Mouse (Mus musculus): ENCODE measurements at regions not wholly inside any gene's neighbourhood (a gene's known extent, or its start where the extent isn't known, plus 50 kb on each side); places are given as distances from the start of the nearest gene placed in this dataset.

DNA sequence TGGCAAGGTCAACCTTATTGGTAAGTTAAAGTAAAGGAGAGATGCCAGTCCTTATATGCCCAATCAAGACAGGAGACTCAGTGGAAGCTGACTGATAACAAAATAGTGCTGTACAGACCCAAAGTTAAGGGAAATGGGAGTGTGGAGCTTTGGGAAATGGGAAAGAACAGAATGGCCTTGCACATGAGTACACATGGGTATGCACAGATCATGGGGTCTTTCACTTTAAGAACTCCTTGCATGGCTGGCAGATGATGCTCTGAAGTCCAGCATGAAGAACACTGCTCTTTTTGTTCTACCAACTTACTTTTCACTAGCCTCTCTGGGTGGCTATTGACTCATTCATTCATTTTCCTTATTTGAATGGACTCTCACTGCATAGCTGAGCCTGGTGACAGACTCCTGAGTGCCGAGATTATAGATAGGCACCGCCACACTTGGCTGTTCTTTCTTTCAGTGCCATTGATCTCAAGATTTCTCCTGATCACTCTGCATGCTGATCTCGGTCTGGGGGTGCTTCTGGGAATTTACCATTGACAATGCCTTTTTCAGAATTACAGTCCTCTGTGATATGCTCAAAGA, 340.3 kb downstream of the Plod2 start:
- WGBS, result 19% methylated on average over 3 of the region's 3 CpGs

DNA sequence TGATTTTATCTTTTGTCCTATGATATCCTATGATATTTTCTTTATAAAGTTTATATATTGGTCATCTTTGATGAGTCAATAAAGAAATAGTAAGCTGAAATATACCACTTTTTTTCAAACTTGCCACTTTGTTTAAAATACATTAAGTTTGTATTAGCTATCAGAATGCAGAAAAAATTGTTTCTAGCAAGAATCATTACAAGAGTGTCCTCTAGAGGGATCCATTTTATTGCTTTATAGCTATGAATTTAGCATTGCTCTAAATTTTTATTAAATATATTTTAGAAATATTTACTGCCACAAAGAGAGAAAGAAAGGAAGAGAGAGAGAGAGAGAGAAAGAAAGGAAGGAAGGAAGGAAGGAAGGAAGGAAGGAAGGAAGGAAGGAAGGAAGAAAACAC, 348.0 kb downstream of the Plod2 start:
- H3K9me3 ChIP-seq (ENCODE audit: control insufficient read depth, low read length), result no peaks in the 10 kb centered on the region
- no peak overlapping the region for H3K9ac ChIP-seq (ENCODE audit: low read depth, low read length)
- H3K36me3 ChIP-seq (ENCODE audit: control insufficient read depth, insufficient read depth, low read length), result no peaks in the 10 kb centered on the region
- no peak overlapping the region for H3K4me2 ChIP-seq (replicated peaks; ENCODE audit: low read depth, low read length)
- no peak for ATAC-seq (ENCODE audit: low FRiP score)
- no peaks in the 10 kb centered on the region for H3K27me3 ChIP-seq (ENCODE audit: control insufficient read depth, insufficient read depth, low read length)
- H3K4me3 ChIP-seq (ENCODE audit: low read depth, low read length), result no peak overlapping the region
- H3K27ac ChIP-seq (ENCODE audit: low read depth, low read length), result no peak overlapping the region
- H3K4me1 ChIP-seq (replicated peaks; ENCODE audit: control insufficient read depth, insufficient read depth, low read length), result no peaks in the 10 kb centered on the region
- DNase-seq (ENCODE audit: low spot score), result no peak

More for the DNA sequence above, 340.3 kb downstream of the Plod2 start:
- H3K27ac ChIP-seq (ENCODE audit: low read depth, low read length), result no peak overlapping the region
- ATAC-seq (ENCODE audit: low FRiP score), result peak; percentile 82
- no peaks in the 10 kb centered on the region for H3K27me3 ChIP-seq (ENCODE audit: control insufficient read depth, insufficient read depth, low read length)
- H3K4me2 ChIP-seq (replicated peaks; ENCODE audit: low read depth, low read length), result no peak overlapping the region
- no peak overlapping the region for H3K9ac ChIP-seq (ENCODE audit: low read depth, low read length)
- no peaks in the 10 kb centered on the region for H3K9me3 ChIP-seq (ENCODE audit: control insufficient read depth, low read length)
- no peaks in the 10 kb centered on the region for H3K4me1 ChIP-seq (replicated peaks; ENCODE audit: control insufficient read depth, insufficient read depth, low read length)
- no peaks in the 10 kb centered on the region for H3K36me3 ChIP-seq (ENCODE audit: control insufficient read depth, insufficient read depth, low read length)
- no peak overlapping the region for H3K4me3 ChIP-seq (ENCODE audit: low read depth, low read length)
- DNase-seq (ENCODE audit: low spot score), result peak; percentile 6

DNA sequence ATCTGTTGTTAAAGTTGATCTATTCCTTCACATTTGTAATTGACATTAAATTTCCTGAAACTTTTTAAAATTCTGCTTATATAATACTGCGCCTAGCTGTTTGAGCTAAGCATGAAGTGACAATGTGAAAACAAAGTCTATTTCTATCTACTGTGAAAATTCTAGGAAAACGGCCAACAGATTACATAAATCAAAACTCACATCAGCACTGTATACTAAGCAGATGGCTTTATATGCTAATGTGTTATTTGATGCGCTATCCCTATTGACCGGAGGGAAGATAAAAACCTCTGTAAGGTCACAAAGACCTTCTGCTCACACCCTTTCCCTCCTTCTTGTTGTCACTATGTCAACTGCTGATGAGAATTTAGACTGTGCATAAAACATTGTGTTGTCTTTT, 357.7 kb downstream of the Plod2 start:
- no peak for DNase-seq (ENCODE audit: low spot score)
- ATAC-seq (ENCODE audit: low FRiP score), result no peak
- no peaks in the 10 kb centered on the region for H3K4me1 ChIP-seq (replicated peaks; ENCODE audit: control insufficient read depth, insufficient read depth, low read length)
- no peak overlapping the region for H3K4me3 ChIP-seq (ENCODE audit: low read depth, low read length)
- no peaks in the 10 kb centered on the region for H3K9me3 ChIP-seq (ENCODE audit: control insufficient read depth, low read length)
- no peak overlapping the region for H3K4me2 ChIP-seq (replicated peaks; ENCODE audit: low read depth, low read length)
- H3K27ac ChIP-seq (ENCODE audit: low read depth, low read length), result no peak overlapping the region
- H3K9ac ChIP-seq (ENCODE audit: low read depth, low read length), result no peak overlapping the region
- 75% methylated on average over 4 of the region's 4 CpGs for WGBS
- H3K36me3 ChIP-seq (ENCODE audit: control insufficient read depth, insufficient read depth, low read length), result no peaks in the 10 kb centered on the region
- no peaks in the 10 kb centered on the region for H3K27me3 ChIP-seq (ENCODE audit: control insufficient read depth, insufficient read depth, low read length)

DNA sequence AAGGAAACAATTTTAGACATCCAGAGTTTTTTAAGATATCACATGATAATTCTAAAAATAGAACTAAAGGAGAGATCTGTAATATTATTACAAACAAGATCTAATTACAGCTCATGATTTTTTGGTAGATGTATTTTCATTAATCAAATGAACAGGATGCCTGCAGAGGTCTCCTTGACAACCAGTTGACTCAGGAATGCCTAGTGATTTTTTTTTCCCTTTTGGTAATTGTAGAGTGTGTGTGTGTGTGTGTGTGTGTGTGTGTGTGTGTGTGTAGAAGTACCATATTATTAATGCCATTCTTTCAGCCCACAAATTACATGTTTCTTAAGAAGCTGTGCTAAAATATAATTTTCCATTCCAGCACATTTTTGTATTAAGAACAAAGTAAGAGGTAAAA, 365.1 kb downstream of the Plod2 start:
- Histone ChIP-seq H3K27me3 (ENCODE audit: control insufficient read depth, insufficient read depth, low read length) (no peaks in the 10 kb centered on the region), H3K36me3 (ENCODE audit: control insufficient read depth, insufficient read depth, low read length) (no peaks in the 10 kb centered on the region), H3K9ac (ENCODE audit: low read depth, low read length) (no peak overlapping the region), H3K27ac (ENCODE audit: low read depth, low read length) (no peak overlapping the region), H3K4me1 (replicated peaks; ENCODE audit: control insufficient read depth, insufficient read depth, low read length) (no peaks in the 10 kb centered on the region), H3K9me3 (ENCODE audit: control insufficient read depth, low read length) (no peaks in the 10 kb centered on the region), H3K4me3 (ENCODE audit: low read depth, low read length) (no peak overlapping the region), H3K4me2 (replicated peaks; ENCODE audit: low read depth, low read length) (no peak overlapping the region)
- no peak for ATAC-seq (ENCODE audit: low FRiP score)
- DNase-seq (ENCODE audit: low spot score), result no peak

DNA sequence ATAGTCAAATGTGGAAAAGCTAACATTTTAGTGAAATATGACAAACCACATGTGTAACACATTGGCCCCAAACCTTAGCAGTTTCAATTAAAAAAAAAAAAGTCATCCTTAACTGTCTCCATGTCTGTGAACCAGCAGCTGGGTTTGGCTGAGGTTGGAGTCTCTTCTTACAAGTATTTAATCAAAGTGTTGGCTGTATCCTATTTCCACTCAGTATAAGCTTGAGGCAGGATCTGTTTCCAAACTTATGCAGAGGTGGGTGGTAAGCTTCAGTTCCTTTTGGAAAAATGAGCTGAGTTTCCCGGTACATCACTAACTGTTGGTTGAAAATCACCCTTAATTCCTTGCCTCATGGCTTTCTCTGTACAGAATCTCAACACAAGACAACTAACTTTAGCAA, 377.4 kb downstream of the Plod2 start:
- Histone ChIP-seq H3K9me3 (ENCODE audit: control insufficient read depth, low read length) (no peaks in the 10 kb centered on the region), H3K4me3 (ENCODE audit: low read depth, low read length) (no peak overlapping the region), H3K27me3 (ENCODE audit: control insufficient read depth, insufficient read depth, low read length) (no peaks in the 10 kb centered on the region), H3K27ac (ENCODE audit: low read depth, low read length) (no peak overlapping the region), H3K9ac (ENCODE audit: low read depth, low read length) (no peak overlapping the region), H3K4me2 (replicated peaks; ENCODE audit: low read depth, low read length) (no peak overlapping the region), H3K4me1 (replicated peaks; ENCODE audit: control insufficient read depth, insufficient read depth, low read length) (no peaks in the 10 kb centered on the region), H3K36me3 (ENCODE audit: control insufficient read depth, insufficient read depth, low read length) (no peaks in the 10 kb centered on the region)
- ATAC-seq (ENCODE audit: low FRiP score), result no peak
- DNase-seq (ENCODE audit: low spot score), result no peak
- 95% methylated on average over 1 of the region's 1 CpGs for WGBS

DNA sequence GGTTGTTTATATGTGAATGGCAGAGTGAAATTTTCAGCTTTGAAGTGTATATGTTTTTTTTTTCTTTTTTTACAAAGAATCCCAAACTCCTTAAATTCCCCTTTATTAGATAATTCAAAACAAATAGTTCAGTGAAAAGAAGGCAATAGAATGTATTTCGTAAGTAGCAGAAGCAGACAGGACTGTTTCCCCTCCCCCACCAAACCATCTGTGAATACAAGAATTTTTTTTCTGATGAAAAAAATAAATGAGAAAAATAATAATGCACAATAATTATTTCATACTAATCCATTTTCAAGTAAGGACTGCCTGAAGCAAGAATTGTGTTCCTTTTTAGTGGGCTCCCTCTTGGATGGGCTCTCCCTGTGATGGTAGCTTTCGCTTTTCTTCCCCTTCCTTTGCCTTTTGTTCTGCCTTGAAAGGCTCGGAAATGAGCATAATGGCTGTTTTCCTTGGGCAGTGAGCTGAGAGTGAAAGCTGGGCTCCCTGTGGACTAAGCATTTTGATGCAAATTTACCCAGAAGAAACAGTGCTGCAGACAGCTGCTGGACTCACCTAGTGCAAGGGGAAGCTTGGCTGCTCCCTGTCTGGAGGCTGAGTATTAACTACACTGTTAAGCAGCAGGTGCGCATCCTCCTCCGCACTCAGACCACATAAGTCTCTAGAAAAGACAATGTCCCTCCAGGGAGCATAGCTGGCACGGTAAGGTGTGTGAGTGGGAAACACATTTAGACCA, 388.4 kb downstream of the Plod2 start:
- Histone ChIP-seq H3K4me3 (ENCODE audit: low read depth, low read length) (no peak overlapping the region), H3K27ac (ENCODE audit: low read depth, low read length) (peak overlapping the region; percentile 17; the same call in 1 of the 2 replicates), H3K9me3 (ENCODE audit: control insufficient read depth, low read length) (no peaks in the 10 kb centered on the region), H3K4me2 (replicated peaks; ENCODE audit: low read depth, low read length) (0 out of 2 replicates have a peak overlapping the region, but pooled peaks have one; percentile 3), H3K9ac (ENCODE audit: low read depth, low read length) (no peak overlapping the region), H3K4me1 (replicated peaks; ENCODE audit: control insufficient read depth, insufficient read depth, low read length) (no peaks in the 10 kb centered on the region), H3K27me3 (ENCODE audit: control insufficient read depth, insufficient read depth, low read length) (no peaks in the 10 kb centered on the region), H3K36me3 (ENCODE audit: control insufficient read depth, insufficient read depth, low read length) (no peaks in the 10 kb centered on the region)
- WGBS, result 12% methylated on average over 6 of the region's 6 CpGs
- ATAC-seq (ENCODE audit: low FRiP score) (peak; percentile 96), DNase-seq (ENCODE audit: low spot score) (peak; percentile 77)

DNA sequence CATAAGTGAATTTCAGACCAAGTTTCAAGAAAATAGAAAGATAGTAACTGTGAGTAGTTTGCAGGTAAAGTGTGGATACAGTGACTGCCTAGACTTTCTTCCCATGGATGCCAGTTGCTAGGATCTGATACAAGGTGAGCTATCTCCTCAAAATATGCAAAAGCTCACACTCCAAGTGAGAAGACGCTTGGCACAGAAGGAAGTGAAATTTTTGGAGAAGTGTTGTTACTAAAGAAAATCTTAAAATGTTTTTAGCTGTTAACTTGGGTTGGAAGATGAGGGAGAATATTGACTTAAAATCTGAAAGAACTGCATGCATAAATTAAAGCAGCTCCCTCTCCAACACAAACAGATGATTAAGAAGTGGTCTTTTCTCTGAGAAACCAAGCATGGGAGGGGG, 395.8 kb downstream of the Plod2 start:
- H3K4me3 ChIP-seq (ENCODE audit: low read depth, low read length), result no peak overlapping the region
- no peak for ATAC-seq (ENCODE audit: low FRiP score)
- 92% methylated on average over 1 of the region's 1 CpGs for WGBS
- no peaks in the 10 kb centered on the region for H3K9me3 ChIP-seq (ENCODE audit: control insufficient read depth, low read length)
- H3K36me3 ChIP-seq (ENCODE audit: control insufficient read depth, insufficient read depth, low read length), result no peaks in the 10 kb centered on the region
- H3K4me2 ChIP-seq (replicated peaks; ENCODE audit: low read depth, low read length), result no peak overlapping the region
- H3K27ac ChIP-seq (ENCODE audit: low read depth, low read length), result no peak overlapping the region
- no peaks in the 10 kb centered on the region for H3K27me3 ChIP-seq (ENCODE audit: control insufficient read depth, insufficient read depth, low read length)
- H3K4me1 ChIP-seq (replicated peaks; ENCODE audit: control insufficient read depth, insufficient read depth, low read length), result no peaks in the 10 kb centered on the region
- no peak for DNase-seq (ENCODE audit: low spot score)
- H3K9ac ChIP-seq (ENCODE audit: low read depth, low read length), result no peak overlapping the region

DNA sequence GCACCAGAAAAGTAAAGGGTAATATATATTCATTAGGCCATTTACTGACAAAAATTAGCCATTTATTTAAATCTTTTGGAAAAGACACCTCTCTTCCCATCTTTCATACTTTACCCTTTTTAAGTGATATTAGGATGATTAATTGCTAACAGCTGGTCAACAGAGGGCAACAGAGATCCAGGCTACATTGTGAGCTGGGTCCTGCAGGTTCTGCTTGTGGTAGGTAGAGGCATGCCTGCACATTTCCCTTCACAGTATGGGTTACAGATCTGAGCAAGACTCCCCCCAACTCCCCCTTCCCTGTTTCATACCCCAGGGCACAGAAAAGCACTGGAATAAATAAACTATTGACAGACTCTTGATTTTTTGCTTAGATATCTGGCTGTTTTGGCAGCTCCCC, 408.1 kb downstream of the Plod2 start:
- Histone ChIP-seq H3K27me3 (ENCODE audit: control insufficient read depth, insufficient read depth, low read length) (no peaks in the 10 kb centered on the region), H3K4me2 (replicated peaks; ENCODE audit: low read depth, low read length) (no peak overlapping the region), H3K27ac (ENCODE audit: low read depth, low read length) (no peak overlapping the region), H3K9me3 (ENCODE audit: control insufficient read depth, low read length) (no peaks in the 10 kb centered on the region), H3K36me3 (ENCODE audit: control insufficient read depth, insufficient read depth, low read length) (no peaks in the 10 kb centered on the region), H3K4me1 (replicated peaks; ENCODE audit: control insufficient read depth, insufficient read depth, low read length) (no peaks in the 10 kb centered on the region), H3K4me3 (ENCODE audit: low read depth, low read length) (no peak overlapping the region), H3K9ac (ENCODE audit: low read depth, low read length) (no peak overlapping the region)
- no peak for DNase-seq (ENCODE audit: low spot score)
- no peak; the same call in 1 of the 2 replicates for ATAC-seq (ENCODE audit: low FRiP score)

DNA sequence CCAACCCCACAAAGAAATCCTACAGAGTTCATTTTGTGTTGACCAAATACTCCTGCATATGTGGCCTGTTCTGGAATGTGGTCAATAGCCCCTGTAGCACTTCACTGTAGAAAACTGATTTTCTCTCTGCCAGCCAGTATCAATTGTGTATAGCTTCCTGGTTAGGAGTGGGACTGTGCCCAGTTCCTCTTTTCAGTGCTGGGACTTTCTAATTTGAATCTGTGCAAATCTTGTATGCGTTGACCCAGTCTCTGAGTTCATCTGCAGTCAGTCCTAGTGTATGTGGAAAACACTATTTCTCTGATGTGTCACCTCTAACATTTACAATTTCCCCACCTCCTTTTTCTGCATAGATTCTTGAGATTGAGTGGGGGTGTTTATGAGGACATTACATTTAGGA, 421.3 kb downstream of the Plod2 start:
- Histone ChIP-seq H3K4me3 (ENCODE audit: low read depth, low read length) (no peak overlapping the region), H3K4me2 (replicated peaks; ENCODE audit: low read depth, low read length) (no peak overlapping the region), H3K9me3 (ENCODE audit: control insufficient read depth, low read length) (no peaks in the 10 kb centered on the region), H3K4me1 (replicated peaks; ENCODE audit: control insufficient read depth, insufficient read depth, low read length) (no peaks in the 10 kb centered on the region), H3K27ac (ENCODE audit: low read depth, low read length) (no peak overlapping the region), H3K9ac (ENCODE audit: low read depth, low read length) (no peak overlapping the region), H3K36me3 (ENCODE audit: control insufficient read depth, insufficient read depth, low read length) (no peaks in the 10 kb centered on the region), H3K27me3 (ENCODE audit: control insufficient read depth, insufficient read depth, low read length) (no peaks in the 10 kb centered on the region)
- no peak for ATAC-seq (ENCODE audit: low FRiP score)
- 96% methylated on average over 1 of the region's 1 CpGs for WGBS
- DNase-seq (ENCODE audit: low spot score), result no peak
